ENCODE assay signal across 10 mouse cellular contexts in genomic region chr1:60015511-60015910, GRCm38 (mm10).
"Had no signal": no experiment of that assay in that cellular context is flagged by ENCODE, and none has a peak within 500 bp of the region (broad histone marks: within the 10 kb centered on the region; RNA-seq: fewer than 3 reads in every experiment).

No protein-coding gene starts in this region.

- H3K36me3 ChIP-seq: midbrain, embryonic 10.5 days; neural tube, embryonic 12.5 days; stomach, embryonic 15.5 days had no signal

- H3K9me3 ChIP-seq: midbrain, embryonic 10.5 days; neural tube, embryonic 12.5 days; stomach, embryonic 15.5 days had no signal

- H3K27ac ChIP-seq: liver, embryonic 14.5 days; midbrain, embryonic 10.5 days; neural tube, embryonic 12.5 days; stomach, embryonic 15.5 days had no signal

- H3K4me3 ChIP-seq: midbrain, embryonic 10.5 days; neural tube, embryonic 12.5 days; stomach, embryonic 15.5 days had no signal

- H3K27me3 ChIP-seq: neural tube, embryonic 12.5 days; stomach, embryonic 15.5 days had no signal

- DNase-seq: kidney, adult 8-10 months; left cerebral cortex, postnatal 4 days; lung, adult 2 months; lung, postnatal 4 days; midbrain, embryonic 14.5 days had no signal

- H3K4me2 ChIP-seq: neural tube, embryonic 12.5 days; stomach, embryonic 15.5 days had no signal

- ATAC-seq: intestine, postnatal 0 days had no signal

- H3K9ac ChIP-seq: liver, embryonic 14.5 days; neural tube, embryonic 12.5 days; stomach, embryonic 15.5 days had no signal

- H3K4me1 ChIP-seq: midbrain, embryonic 10.5 days; neural tube, embryonic 12.5 days; stomach, embryonic 15.5 days had no signal
